Mouse (Mus musculus) induced T-regulatory cell, adult 2 months (primary cell): Measurements from ENCODE around the gene Slc45a1.

ENCODE experiments used
- DNase-seq: peaks from one replicate; pipeline ENCODE4 v3.0.0-alpha.2; 2012; ENCODE audit warnings: low read depth

Slc45a1 gene

DNA sequence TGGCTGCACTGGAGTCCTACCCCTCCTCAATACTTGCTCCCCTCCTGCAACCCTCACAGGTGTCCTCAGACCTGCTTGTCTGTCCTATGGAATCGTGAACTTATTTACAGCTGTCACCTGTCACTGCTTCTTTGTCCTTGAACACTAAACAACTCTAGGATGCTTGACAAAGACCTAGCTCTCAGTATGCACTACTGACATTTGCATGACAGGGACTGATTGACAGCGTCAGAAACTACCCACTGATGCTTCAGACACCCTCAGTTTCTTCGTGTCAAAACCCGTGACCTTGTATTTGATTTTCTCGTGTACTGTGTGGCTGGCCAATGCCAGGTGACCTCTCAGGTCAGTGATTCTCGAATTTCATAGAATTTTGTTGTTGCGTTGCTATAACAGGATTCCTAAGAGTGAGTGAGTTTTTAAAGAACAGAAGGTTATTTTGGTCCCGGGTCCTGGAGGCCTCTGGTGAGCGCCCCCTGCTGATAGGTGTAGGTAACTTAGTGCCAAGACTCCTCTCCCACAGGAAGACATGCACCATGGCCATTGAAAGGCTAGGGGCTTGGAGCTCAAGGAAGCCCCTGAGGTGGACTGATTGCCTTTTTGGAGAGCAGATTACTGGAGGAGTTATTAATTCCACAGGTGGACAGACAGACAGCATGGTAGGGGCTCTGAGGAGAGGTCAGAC is 8.1 kb upstream of the Slc45a1 start:
- peak; percentile 65 for DNase-seq

DNA sequence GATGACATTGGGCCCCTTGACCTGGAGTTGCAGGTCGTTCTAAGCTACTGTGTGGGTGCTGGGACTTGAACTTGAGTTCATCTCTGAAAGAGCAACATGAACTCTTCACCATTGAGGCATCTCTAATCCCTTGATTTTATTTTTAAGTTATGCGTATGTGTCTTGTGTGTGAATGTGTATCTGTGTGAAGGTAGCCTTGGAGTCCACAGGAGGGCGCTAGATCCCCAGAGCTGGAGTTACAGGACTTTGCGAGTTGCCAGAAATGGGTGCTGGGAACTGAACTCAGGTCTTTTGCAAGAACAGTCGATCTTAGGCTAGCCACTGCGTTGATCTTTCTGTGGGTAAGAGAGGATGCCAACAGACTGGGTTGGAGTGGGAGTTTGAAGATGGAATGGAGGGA is 4.5 kb upstream of the Slc45a1 start:
- DNase-seq, result peak; percentile 53

DNA sequence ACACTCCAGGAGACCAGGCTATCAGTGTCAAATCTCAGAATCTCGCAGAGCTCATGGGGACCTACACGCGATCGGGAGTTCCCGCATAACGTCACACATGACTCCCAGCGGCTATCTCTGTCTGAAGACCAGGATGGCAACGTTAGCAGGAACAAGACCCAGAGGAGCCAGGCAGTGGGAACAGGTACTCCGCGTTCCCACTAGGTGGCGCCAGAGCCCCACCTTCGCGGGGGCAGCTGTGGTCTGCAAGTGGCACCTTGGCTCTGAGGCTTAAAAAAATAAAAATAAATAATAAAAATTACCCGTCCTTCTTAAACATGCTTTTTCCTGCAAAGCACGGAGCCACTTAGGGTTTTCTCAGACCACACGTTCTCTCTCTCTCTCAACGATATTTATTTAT is 4.0 kb upstream of the Slc45a1 start:
- DNase-seq, result peak; percentile 85

DNA sequence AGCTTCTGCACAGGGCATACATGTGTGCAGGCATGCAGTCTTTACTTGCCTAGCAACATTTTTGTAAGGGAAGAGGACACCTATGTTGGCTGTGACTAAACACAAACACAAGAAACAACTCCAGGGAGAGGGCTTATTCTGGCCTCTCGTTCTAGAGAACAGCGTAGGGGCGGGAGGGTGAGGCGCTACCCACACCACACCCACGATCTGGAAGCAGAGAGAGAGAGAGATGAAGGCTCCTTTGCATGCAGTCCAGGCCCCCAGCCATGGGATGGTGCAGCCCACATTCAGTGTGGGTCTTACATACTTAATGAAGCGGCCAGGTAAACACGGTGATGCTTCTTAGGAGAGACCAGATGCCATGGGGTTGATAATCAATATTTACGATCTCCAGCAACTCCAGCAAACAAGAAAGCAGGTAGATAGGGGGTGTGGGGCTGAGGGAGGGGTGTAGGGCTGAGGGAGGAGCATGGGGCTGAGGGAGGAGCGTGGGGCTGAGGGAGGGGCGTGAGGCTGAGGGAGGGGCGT is 1.2 kb upstream of the Slc45a1 start:
- DNase-seq, result no peak

DNA sequence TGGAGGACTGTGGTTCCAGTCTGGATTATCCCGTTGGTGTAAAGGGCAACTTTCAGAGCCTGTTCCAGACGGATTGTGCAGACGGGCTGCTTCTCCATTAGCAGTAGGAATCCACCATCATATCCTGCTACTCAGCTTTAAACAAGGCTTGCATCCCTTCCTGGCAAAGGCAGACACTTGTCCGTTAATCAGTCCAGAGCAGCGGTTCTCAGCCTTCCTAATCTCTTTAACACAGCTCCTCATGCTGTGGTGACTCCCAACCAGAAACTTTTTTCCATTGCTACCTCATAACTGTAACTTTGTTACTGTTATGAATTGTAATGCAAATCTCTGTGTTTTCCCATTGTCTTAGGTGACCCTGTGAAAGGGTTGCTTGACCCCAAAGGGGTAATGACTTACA is 2.6 kb downstream of the Slc45a1 start:
- DNase-seq, result no peak

DNA sequence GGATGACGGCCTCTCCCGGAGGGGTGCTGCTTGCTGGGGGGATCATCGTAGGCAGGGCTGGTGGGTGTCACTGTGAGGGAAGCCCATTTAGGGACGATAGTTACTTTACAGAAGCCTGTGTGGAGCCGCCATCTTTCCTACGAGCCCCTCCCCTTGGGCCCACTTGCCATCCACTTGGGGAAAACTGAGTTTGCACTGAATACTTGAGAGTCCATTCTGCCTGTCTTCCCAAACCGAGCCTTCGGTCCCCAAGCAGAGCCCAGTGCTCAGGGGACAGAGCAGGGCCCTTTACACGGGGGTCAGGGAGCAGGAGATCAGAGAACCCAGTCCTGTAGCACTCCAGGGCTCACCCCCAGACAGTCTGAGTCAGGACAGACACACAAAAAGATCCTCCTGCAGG is 7.7 kb downstream of the Slc45a1 start:
- DNase-seq, result no peak

DNA sequence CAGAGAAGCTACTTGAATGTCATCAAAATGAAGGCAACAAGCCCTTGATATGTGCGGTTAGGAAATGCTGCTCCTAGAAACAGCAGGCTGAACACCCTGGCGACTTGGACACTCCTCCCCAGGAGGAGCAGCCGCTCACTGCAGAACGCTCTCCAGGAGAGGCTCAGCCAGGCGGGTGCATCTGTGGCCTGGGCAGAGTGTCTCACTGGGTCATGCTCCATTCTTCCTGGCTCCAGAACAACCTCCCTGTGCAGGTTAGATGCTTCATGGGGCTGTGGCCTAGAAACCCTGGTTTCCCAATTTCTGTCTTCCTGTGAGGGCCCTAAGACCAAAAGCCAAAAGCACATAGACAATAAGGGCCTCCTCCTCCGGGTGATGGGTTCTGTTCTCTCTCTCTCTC is 15.3 kb downstream of the Slc45a1 start:
- no peak for DNase-seq

DNA sequence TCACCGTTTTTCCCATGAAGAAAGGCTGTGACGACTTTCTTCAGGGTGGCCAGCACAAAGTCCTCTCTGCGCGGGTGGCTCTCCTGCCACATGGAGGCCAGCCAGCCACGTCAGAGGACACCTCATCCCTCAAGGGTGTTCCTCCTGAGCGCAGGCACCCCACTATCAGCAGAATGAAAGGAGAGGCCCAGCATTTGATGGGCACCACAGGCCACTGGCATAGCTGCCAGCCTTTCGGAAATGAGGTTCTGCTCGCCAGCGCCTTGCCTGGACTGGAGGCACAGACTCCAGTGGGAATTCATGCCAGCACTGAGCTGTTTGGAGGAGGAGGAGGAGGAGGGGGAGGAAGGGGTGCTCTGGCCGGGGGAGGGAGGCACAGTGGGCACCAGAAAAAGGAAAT is 16.4 kb downstream of the Slc45a1 start:
- no peak for DNase-seq

DNA sequence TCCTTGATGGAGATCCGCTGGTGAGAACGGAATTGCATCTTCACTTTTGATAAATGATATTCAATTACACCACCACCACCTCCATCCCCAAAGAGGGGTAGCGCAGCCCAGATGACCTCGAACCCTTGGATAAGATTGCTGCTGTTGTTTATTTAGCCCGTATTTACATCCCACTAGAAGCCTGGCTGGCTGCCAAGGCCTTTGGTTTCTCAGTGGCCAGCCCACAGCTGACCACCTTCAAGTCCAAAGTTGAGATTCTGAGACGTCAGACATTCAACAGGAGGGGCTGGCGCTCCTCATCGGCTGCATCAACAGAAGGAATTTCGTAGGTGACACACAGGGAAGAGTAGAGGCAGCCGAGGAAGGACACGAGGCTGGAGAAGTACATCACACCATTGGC is 22.7 kb downstream of the Slc45a1 start:
- DNase-seq, result no peak

DNA sequence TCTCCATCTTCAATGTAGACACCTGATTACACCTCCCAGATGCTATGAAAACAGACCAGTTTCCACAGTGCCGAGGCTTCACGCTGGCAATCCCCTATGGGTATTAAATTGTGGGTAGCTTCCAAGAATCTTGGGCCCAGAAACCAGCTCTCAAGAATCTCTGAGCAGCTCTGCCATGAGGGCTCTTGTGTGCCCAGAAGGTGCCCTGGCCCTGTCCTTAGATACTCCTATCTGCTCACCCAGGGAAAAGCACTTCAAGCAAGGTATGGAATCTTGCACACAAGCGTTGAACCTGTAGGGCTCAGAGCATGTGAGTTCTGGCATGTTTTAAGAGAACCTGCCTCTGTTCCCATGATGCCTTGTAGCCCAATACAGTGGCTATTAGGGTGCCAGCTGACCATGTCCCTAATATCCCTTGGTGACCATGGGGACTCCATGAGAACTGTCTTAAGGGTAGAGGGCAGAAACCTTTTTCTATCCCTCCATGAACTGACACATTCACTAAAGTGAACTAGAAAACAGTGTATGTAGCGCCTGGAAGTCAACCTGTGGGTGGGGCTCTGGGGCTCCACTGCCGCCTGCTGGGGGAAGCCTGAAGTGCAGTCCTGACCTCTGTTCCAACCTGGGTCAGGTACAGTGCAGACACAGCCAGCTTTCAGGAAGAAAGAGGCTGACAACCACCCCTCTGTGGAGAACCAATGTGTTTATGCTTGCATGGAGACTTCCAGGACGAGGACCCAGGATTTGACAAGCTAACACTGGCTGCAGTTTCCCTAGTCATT is 25.8 kb downstream of the Slc45a1 start:
- peak; percentile 79 for DNase-seq

DNA sequence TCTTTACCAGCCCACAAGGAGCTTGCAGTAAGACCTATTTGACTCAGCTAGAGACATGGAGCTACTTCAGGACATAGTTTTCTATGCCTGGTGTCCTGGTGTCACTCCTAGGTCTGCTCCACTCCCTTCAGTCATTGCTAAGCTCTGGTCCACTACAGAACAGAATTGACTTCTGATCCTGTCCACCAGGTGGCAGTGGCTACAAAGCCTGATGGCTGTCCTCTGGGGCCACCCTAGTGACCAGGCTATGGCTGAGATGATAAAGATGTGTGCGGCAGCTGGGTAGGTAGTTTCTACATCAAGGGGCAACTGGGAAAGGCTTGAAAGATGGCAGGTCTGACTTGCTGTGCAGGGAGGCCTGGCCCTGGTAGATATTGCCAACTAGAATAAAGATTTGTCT is 26.5 kb downstream of the Slc45a1 start:
- DNase-seq, result peak; percentile 60

DNA sequence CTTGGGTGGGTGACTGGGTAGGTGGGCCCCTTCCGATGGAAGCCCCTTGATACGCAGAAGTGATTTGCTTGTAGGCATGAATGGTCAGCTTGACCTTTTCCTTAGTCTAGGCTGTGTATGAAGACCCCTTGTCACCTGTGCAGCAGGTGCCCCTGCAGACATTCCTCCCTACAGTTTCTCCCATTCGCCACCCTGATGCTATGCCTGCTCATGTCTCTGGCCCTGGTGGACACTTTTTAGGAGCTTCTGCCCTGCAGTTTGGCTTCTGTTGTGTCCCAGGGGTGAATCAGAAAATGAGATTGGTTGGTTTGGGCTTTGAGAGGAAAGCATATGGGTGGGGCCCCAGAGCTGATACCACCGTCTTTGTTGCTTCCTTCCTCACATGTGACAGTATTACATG is 27.0 kb downstream of the Slc45a1 start:
- no peak for DNase-seq

DNA sequence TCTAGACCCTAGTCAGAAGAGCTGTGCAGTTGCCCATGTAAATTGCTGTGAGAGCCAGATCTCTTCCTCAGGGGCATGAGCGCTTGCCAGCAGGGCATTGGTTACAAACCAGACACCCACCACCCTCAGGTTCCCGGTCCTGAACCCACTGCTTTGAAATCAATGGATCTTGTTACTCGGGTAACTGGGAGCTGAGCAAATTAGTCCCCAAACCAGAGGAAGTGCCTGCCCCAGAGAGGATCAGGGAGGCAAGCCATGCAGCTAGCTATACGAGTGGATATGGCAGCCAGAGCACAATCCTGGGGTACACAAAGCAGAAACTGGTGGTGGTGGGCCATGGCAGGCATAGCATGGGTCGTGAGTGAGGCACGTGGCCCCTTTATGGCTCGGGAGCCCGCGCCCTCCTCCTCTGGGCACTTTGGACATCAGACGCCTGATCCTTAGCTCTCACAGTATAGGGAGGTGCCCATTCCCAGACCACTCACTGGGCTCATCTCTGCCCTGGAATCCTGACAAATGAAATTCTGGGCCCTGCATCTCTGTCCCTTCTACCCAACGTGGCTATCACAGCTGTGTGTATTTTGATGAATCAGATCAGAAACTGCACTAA is 27.7 kb downstream of the Slc45a1 start:
- no peak for DNase-seq

DNA sequence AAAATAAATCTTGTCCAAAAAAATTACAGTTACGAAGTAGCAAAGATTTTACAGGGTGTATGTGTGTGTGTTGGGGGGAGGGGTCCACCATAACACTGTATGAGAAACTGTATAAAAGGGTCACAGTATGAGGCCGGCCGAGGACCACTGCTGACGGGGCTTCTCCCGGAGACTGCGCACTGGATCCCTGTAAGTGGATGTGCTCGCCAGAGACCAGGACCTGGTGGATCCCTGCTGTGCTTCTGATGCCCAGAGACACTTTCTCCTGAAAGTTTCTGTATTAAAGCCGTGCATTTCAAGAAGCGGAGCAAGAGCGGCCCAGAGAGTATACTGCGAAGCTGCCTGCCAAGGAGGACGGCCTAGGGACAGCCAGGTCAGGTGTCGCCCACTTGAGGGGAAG is 29.3 kb downstream of the Slc45a1 start:
- DNase-seq, result no peak

DNA sequence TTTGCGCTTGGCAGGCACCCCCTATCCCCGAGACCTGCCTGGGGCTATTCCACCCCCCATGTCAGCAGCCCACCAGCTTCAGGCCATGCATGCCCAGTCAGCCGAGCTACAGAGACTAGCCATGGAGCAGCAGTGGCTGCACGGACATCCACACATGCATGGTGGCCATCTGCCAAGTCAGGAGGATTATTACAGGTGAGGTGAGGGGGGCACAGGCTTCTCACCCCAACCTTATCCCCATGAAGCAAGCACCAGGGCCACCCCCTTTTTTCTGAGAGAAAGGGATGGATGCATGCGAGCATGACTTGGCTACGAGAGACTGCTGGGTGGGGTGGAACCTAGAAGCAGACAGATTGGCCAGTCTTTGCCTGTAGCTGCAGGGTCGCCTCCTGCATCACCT is 33.0 kb downstream of the Slc45a1 start:
- no peak for DNase-seq

DNA sequence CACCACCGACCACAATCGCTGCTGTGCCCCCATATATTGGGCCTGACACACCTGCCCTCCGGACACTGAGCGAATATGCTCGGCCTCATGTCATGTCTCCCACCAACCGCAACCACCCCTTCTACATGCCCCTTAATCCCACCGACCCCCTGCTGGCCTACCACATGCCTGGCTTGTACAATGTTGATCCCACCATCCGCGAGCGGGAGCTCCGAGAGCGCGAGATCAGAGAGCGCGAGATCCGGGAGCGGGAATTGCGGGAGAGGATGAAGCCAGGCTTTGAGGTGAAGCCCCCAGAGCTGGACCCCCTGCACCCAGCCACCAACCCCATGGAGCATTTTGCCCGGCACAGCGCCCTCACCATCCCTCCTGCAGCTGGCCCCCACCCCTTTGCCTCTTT is 35.1 kb downstream of the Slc45a1 start:
- no peak for DNase-seq

DNA sequence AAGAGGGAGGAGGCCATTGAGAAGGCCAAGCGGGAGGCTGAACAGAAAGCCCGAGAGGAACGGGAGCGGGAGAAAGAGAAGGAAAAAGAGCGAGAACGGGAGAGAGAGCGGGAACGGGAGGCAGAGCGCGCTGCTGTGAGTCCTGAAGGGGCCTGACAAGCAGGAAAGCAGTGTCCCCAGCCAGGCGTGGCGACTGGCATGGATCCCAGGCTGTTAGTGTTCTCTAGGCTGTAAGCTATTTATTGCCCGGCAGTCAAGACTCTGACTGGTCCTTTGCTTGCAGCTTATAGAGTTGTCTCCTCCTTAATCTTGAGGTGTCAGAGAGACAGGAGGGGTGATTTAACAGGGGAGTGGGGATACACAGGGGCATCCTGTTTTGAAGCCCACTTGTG is 35.9 kb downstream of the Slc45a1 start:
- no peak for DNase-seq

DNA sequence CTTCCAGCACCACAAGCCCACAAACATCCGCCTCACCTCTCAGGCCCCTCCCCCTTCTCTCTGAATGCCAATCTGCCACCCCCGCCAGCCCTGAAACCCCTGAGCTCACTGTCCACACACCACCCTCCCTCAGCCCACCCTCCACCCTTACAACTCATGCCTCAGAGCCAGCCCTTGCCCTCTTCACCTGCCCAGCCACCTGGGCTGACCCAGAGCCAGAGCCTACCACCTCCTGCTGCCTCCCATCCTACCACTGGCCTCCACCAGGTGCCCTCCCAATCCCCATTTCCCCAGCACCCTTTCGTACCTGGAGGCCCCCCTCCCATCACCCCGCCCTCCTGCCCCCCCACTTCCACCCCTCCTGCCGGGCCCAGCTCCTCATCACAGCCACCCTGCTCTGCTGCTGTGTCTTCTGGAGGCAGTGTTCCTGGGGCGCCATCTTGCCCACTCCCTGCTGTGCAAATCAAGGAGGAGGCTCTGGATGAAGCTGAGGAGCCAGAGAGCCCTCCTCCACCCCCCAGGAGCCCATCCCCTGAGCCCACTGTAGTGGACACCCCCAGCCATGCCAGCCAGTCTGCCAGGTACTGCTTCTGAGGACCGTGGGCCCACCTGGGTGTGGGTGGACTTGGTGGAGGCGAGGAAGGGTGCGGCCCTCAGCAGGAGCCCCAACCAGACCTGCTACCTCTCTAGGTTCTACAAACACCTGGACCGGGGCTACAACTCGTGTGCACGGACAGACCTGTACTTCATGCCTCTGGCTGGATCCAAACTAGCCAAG is 36.5 kb downstream of the Slc45a1 start:
- no peak for DNase-seq

DNA sequence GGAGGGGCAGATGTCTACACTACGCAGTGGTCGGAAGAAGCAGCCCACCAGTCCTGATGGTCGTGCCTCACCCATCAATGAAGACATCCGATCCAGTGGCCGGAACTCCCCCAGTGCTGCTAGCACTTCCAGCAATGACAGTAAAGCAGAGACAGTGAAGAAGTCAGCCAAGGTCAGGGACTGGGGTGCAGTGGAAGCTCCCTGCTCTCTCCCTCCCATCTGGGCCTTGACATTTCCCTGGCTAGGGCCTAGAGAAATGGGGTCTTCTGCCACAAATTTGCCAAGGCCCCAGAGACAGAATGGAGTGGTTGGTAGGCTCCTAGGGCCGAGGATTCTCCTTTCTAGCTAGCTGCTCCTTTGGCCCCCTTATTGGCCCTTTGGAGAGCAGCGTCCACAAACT is 38.3 kb downstream of the Slc45a1 start:
- no peak for DNase-seq

DNA sequence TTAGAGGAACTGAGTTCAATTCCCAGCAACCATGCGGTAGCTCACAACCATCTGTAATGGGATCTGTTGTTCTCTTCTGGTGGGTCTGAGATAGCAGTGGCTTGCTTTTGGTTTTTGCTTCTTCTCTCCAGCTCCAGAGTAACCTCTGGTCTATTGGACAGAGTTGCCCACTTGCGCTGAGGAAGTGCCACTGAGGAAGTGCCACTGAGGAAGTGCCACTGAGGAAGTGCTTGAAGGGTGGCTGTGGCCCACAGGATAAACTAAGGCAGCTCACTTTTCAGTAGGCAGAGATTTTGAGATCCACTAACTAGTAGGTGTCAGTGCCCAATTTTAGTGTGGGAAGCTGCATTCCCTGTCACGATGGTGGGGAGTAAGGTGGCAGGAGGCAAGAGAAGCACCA is 43.3 kb downstream of the Slc45a1 start:
- no peak for DNase-seq

DNA sequence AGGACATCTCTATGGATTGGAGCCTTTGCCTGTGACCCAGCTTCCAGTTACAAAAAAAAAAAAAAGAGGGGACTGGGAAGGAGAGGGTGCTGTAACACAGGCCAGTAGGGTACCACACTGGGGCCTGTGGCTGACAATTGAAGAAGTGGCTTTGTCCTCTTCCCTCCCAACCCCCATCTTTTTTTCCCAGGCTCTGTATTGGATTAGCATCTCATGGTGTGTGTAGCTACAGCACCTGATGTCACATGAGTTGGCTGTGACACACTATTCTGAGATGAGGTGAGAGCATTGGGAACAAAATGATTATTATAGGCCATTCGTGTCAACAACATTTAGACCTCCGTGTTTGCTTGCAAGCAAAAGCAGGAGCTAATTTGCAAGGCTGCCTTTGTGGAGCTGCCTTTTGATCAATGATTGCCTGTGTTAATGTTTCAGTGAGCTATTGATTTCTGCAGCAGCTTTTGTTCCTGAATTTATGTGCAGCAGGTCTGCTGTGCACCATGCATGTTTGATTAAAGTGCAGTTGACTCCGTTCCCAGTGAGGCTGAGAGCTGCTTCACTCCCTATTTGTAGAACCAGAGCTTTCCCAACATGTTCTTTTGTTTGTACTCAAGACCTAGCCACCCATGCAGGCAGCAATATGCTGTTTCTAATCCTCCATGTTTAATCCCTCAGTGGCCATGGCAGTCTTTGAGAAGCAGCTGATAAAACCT is 45.4 kb downstream of the Slc45a1 start:
- no peak for DNase-seq

DNA sequence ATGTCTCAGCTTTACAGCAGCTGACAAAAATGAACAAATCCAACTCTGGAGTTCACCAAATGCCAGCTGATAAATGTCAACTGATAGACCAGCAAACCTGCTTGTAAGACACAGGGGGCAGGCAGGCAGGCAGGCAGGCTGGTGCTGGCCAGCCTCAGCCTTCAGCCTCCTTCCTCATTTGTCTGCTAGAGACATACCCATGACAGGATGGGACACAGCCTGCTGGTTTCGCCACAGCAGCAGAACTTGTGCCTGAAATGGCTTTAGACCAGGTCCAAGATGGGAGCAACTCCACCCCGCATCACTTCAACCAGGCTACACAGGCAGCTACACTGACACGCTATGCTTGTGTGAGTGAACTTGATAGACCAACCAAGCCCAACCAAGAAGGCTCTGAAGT is 46.2 kb downstream of the Slc45a1 start:
- DNase-seq, result no peak
